Mouse (Mus musculus) gastrocnemius, postnatal 10 days (tissue): ENCODE results near the gene Smc2. TPM values are rescaled to one million over a fixed set of nuclear protein-coding genes. Genes with fewer than 3 reads are reported as not detected.
"Not testable (repeated sequence)": the region's sequence is repeated elsewhere in the genome, so short reads cannot be mapped to it uniquely, and the experiment has no call there.

Source experiments
- DNase-seq: peaks from one replicate; pipeline ENCODE4 v3.0.0; 2021; ENCODE audit warnings: mixed read lengths
- long read RNA-seq, 2 experiments: library from polyadenylated mRNA; stranded (forward); transcript quantifications; one replicate each; pipeline ENCODE4 v2.0.0; 2021
- total RNA-seq, 2 experiments: library from RNA; stranded (reverse); gene quantifications; 2 replicates each; pipeline ENCODE4 v1.2.3; 2021

Gene Smc2
- total RNA-seq: 10 to 100 TPM; 10.6 to 12.2 TPM
- long read RNA-seq, experiment 1, full-length matches to known transcripts: 13 of 13 reads
- long read RNA-seq, experiment 1, partial matches to known transcripts: 0 of 13 reads
- long read RNA-seq, experiment 1, other reads (novel, unspliced or antisense): 0 of 13 reads
- long read RNA-seq, experiment 2, full-length matches to known transcripts: 9 of 9 reads
- long read RNA-seq, experiment 2, partial matches to known transcripts: 0 of 9 reads
- long read RNA-seq, experiment 2, other reads (novel, unspliced or antisense): 0 of 9 reads

DNA sequence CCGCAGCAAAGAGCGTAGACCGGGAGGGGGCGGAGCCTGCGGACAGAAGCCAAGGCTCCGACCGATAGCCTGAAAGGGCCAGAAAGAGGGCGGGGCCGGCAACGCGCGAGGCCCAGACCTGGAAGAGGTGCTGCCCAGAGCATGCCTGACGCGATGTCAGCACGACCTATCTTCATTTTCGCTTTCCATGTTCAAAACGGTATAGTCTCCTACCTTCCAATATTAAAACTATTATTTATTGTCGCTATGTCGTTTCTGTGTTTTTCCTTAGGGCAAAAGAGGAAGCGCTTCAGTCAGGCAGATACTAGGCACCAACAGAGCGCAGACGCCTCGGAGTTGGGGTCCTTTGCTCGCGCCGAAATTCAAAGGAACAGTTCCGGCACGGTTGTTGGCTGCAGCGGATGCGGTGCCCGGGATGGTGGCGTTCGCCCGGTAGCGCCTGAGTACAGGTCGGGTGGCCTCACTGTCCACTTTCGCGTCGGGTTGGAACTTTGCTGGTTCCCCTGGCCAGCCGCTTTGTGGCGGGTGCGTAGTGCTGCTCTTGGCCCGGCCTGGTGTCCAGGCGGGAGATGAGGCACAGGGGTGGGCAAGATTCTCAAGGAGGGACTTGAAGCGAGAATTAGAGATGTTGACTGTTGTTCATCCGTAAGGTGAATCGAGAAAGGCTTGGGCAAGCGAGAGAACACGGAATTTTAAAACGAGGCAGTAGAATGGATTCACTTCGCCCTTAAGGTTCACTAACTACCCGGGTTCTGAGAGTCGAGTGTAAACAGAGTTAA, at the start of gene Smc2:
Smc2 (plus strand) TSS at position 358 of the 779 bp plus-strand sequence.
- DNase-seq: peak; percentile 92

GRCm38 (mm10) chr4:52411587-52411986, 27.5 kb upstream of the Smc2 start:
- DNase-seq: no peak

GRCm38 (mm10) chr4:52423653-52424052, 15.4 kb upstream of the Smc2 start:
- DNase-seq: no peak

- DNase-seq: no peak
Observed at GRCm38 (mm10) chr4:52429310-52430198, 9.5 kb upstream of the Smc2 start.

DNA sequence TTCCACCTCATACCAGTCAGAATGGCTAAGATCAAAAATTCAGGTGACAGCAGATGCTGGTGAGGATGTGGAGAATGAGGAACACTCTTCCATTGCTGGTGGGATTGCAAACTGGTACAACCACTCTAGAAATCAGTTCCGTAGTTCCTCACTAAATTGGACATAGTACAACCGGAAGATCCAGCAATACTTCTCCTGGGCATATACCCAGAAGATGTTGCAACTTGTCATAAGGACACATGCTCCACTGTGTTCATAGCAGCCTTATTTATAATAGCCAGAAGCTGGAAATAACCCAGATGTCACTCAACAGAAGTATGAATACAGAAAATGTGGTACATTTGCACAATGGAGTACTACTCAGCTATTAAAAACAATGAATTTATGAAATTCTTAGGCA, 3.5 kb upstream of the Smc2 start:
- not testable (repeated sequence) for DNase-seq

DNA sequence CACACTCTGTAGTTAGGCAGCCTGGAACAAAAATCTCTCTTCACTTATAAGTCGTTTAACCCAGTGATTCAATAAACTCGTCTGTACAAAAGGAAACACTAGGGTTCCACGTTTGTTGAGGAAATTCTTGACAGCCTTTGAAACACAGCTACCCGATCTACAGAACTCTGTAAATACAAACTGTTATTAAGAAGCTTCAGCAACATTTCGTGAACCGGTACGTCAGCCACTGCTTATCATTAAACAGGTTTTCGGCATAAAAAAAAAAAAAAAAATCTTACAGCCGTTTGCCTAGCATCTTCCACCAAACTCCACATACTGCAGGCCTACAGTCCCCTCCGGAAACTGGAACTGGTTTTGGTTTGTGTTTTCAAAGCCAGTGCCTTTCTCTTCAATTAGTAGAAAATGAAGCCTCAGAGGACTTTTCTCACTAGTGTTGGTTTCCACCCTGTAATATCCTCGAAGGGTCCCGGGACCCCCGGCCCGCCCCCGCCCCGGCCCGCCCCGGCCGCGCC, 615 bp upstream of the Smc2 start:
- no peak for DNase-seq

GRCm38 (mm10) chr4:52459726-52460125, 20.7 kb downstream of the Smc2 start:
- DNase-seq: no peak

DNA sequence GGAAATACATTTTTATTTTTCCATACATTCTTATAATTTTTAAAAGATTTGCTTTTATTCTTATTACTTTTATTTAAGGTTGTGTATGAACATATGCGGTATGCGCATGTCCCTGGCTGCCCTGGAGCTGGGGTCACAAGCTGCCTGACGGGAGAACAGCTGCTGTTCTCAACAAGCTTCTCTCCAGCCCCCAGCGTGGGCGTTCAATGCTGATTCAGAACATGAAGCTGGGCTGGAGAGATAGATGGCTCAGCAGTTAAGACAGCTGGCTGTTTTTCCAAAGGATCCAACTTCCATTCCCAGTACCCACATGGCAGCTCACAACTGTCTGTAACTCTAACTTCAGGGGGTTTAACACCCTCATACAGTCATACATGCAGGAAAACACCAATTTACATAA, 22.3 kb downstream of the Smc2 start:
- DNase-seq: no peak

GRCm38 (mm10) chr4:52473431-52473830, 34.4 kb downstream of the Smc2 start:
- DNase-seq: no peak

- DNase-seq: no peak
Observed at GRCm38 (mm10) chr4:52487486-52487885, 48.4 kb downstream of the Smc2 start.

DNA sequence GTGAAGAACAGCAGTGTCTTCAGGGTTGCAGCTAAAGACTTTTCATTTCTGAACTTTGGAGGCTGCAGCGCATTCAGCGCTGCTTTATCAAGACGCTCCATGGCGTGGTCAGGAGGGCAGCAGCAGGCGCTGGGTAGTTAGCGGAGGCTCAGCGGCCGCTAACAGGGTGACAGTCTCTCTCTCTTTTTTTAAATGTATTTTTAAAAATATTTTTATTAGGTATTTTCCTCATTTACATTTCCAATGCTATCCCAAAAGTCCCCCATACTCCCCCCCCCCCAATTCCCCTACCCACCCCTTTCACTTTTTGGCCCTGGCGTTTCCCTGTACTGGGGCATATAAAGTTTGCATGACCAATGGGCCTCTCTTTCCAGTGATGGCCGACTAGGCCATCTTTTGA, 58.1 kb downstream of the Smc2 start, which contains the start of gene Vma21-ps:
Vma21-ps (minus strand) TSS at position 101 of the 400 bp plus-strand sequence.
- DNase-seq: not testable (repeated sequence)

DNA sequence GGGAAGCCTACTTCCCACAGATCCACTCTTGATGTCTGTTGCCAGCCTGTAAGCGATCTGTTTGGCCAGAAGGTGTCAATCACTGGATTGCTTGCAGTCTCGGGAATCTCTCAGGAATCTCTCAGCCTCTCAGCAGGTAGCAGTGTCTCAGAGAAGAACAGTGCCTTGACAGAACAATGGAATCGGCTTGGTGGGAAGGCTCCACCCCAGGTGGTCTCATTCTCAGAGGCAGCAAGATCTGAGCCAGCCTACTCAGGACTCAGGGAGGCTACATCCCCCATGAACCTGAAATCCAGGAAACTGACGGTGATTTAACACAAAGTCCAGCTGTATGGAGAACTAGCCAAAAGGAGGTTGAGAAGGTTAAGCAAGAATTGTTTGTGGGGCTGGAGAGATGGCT, 78.5 kb downstream of the Smc2 start:
- DNase-seq: no peak

- DNase-seq: no peak
Observed at GRCm38 (mm10) chr4:52519301-52519700, 80.3 kb downstream of the Smc2 start.

DNA sequence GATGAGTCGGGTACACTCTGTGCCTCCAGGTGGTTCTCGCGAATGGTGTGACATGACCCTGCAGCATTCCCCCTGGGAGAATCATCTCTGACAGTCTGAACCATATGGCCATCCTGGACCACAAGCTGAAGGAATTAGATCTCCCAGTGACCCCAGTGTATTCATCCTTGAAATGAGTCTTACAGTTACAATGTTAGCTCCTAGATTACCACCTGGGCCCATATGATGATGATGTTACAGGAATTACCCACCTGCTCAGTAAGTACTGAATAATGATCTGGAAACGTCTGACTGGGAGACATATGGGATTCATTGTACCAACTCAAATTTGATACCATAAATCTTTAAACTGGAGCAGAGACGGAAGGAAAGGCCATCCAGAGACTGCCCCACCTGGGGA, 87.4 kb downstream of the Smc2 start:
- no peak for DNase-seq

DNA sequence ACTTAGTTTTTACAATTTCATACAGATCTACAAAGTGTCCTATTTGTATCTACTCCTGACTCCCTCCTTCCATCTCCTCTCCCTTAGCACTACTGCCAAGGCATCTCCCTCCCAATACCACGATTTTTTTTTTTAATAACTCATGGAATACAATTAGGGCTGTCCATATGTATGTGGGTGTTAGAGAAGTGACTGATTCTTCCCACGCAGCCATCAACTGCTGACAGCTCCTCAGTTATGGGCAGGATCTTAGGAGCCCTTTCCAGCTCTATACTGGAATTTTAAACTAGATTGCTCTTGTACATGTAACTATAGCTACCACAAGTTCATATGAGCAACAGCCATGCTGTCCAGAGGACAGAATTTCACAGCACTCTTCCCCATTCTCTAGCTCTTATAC, 91.6 kb downstream of the Smc2 start:
- no peak for DNase-seq

Other genes with a start within 250 kb of the Smc2 start
- not detected for gene Vma21-ps, start 58.0 kb downstream of the Smc2 start, total RNA-seq
- gene Toporsl, start 157.0 kb downstream of the Smc2 start, total RNA-seq: not detected